Comparison of ENCODE assay signal across 17 mouse cellular contexts in the genomic region with DNA sequence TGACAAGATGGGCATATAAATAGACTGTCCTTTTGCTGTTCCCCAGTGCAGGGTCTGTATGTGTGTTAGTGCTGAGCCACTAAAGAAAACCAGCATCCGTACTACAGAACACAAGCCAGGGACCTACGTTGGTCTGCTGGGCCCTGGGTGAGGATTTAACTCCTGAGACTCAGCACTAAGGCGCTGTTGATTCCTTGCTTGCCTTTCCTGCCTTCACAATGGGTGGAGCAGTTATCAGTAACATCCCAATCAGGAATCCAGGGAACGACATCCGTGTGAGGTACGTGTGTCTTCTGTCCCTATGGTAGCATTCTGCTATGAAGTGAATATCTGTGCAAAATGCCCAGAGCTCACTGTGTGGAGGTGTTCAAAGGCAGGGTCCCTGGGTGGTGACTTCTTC. TPM values are rescaled to one million over a fixed set of nuclear protein-coding genes. Genes with fewer than 3 reads are reported as not detected.
DNase-seq lines count a peak whose midpoint lies in the region; ATAC-seq lines count a peak whose summit lies in the region.
"Had no signal": no experiment of that assay in that cellular context is flagged by ENCODE, and none has a peak within 500 bp of the region (broad histone marks: within the 10 kb centered on the region; RNA-seq: fewer than 3 reads in every experiment).

No protein-coding gene starts in this region.

- 0 out of 4 replicates have a peak overlapping the region, but pooled peaks of 1 of the 2 experiments have one; percentile 26 for H3K27ac ChIP-seq in heart, embryonic 14.5 days (replicated peaks in 1 of 2; ENCODE audit: control insufficient read depth in 1 of 2, insufficient read depth in 1 of 2, low read depth in 2 of 2, low read length in 2 of 2)
- no peak overlapping the region for H3K27ac ChIP-seq in heart, embryonic 11.5 days (ENCODE audit: low read depth, low read length)
- H3K27ac ChIP-seq in hindbrain, embryonic 10.5 days, result peak overlapping the region; percentile 18
- no peak overlapping the region for H3K27ac ChIP-seq in hindbrain, embryonic 12.5 days
- H3K27ac ChIP-seq in midbrain, embryonic 11.5 days (ENCODE audit: low read depth, low read length), result no peak overlapping the region
- no peak overlapping the region for H3K27ac ChIP-seq in midbrain, embryonic 14.5 days (replicated peaks; ENCODE audit: low read depth, low read length)

- no peak overlapping the region for H3K4me2 ChIP-seq in heart, embryonic 14.5 days (ENCODE audit: low read length)
- H3K4me2 ChIP-seq in heart, embryonic 11.5 days, result no peak overlapping the region
- no peak overlapping the region for H3K4me2 ChIP-seq in hindbrain, embryonic 12.5 days (replicated peaks)
- no peak overlapping the region for H3K4me2 ChIP-seq in midbrain, embryonic 11.5 days
- H3K4me2 ChIP-seq in midbrain, embryonic 14.5 days (ENCODE audit: low read length), result no peak overlapping the region

- peak overlapping the region; percentile 21; the same call in 1 of the 2 replicates for H3K9ac ChIP-seq in heart, embryonic 14.5 days (ENCODE audit: low read length)
- no peak overlapping the region for H3K9ac ChIP-seq in heart, embryonic 11.5 days (ENCODE audit: low read depth, low read length)
- H3K9ac ChIP-seq in hindbrain, embryonic 12.5 days, result no peak overlapping the region
- H3K9ac ChIP-seq in midbrain, embryonic 11.5 days (ENCODE audit: low read length), result no peak overlapping the region
- no peak overlapping the region for H3K9ac ChIP-seq in midbrain, embryonic 14.5 days (replicated peaks; ENCODE audit: low read length)
- H3K9ac ChIP-seq: forebrain, embryonic 15.5 days had no signal

- no peak for ATAC-seq in heart, embryonic 14.5 days (ENCODE audit: insufficient number of reproducible peaks, insufficient read depth, low FRiP score, low read depth)
- ATAC-seq in heart, embryonic 11.5 days (replicated peaks; ENCODE audit: insufficient number of reproducible peaks, low FRiP score, low TSS enrichment), result no peak
- no peak for ATAC-seq in hindbrain, embryonic 12.5 days (ENCODE audit: low FRiP score)
- ATAC-seq in midbrain, embryonic 11.5 days (ENCODE audit: low FRiP score), result no peak
- ATAC-seq in midbrain, embryonic 14.5 days (ENCODE audit: low FRiP score, low TSS enrichment), result no peak
- ATAC-seq: forebrain, embryonic 15.5 days had no signal

- no peaks in the 10 kb centered on the region for H3K27me3 ChIP-seq in heart, embryonic 14.5 days (ENCODE audit: control insufficient read depth, insufficient read depth, low read length)
- H3K27me3 ChIP-seq in heart, embryonic 11.5 days (ENCODE audit: control insufficient read depth, insufficient read depth, low read length), result no peaks in the 10 kb centered on the region
- H3K27me3 ChIP-seq in hindbrain, embryonic 10.5 days (ENCODE audit: insufficient read depth, poor library complexity, severe bottlenecking), result 0 out of 2 replicates have a peak, but pooled peaks cover 3% of the 10 kb centered on the region
- H3K27me3 ChIP-seq in hindbrain, embryonic 12.5 days, result no peaks in the 10 kb centered on the region
- H3K27me3 ChIP-seq in midbrain, embryonic 11.5 days (ENCODE audit: control insufficient read depth, insufficient read depth, low read length), result no peaks in the 10 kb centered on the region
- H3K27me3 ChIP-seq in midbrain, embryonic 14.5 days (ENCODE audit: control insufficient read depth, insufficient read depth, low read length), result no peaks in the 10 kb centered on the region
- H3K27me3 ChIP-seq: forebrain, embryonic 15.5 days had no signal

- no peak overlapping the region for H3K4me3 ChIP-seq in heart, embryonic 14.5 days (ENCODE audit: control insufficient read depth in 1 of 2, insufficient read depth in 1 of 2, low read depth in 1 of 2, low read length in 2 of 2)
- no peak overlapping the region for H3K4me3 ChIP-seq in heart, embryonic 11.5 days (ENCODE audit: low read depth, low read length)
- no peak overlapping the region for H3K4me3 ChIP-seq in hindbrain, embryonic 10.5 days
- no peak overlapping the region for H3K4me3 ChIP-seq in hindbrain, embryonic 12.5 days
- no peak overlapping the region for H3K4me3 ChIP-seq in midbrain, embryonic 11.5 days (ENCODE audit: low read depth, low read length)
- no peak overlapping the region for H3K4me3 ChIP-seq in midbrain, embryonic 14.5 days (replicated peaks; ENCODE audit: low read depth, low read length)
- H3K4me3 ChIP-seq: forebrain, embryonic 15.5 days had no signal

- 54% methylated on average over 6 of the region's 6 CpGs for WGBS in heart, embryonic 14.5 days
- 70% methylated on average over 6 of the region's 6 CpGs for WGBS in heart, embryonic 11.5 days (ENCODE audit: insufficient replicate concordance)
- WGBS in hindbrain, embryonic 10.5 days, result 91% methylated on average over 6 of the region's 6 CpGs
- WGBS in hindbrain, embryonic 12.5 days, result 92% methylated on average over 6 of the region's 6 CpGs
- 89% methylated on average over 6 of the region's 6 CpGs for WGBS in midbrain, embryonic 11.5 days
- WGBS in midbrain, embryonic 14.5 days, result 86% methylated on average over 6 of the region's 6 CpGs

- no peaks in the 10 kb centered on the region for H3K36me3 ChIP-seq in heart, embryonic 14.5 days (ENCODE audit: control insufficient read depth, insufficient read depth, low read length)
- H3K36me3 ChIP-seq in heart, embryonic 11.5 days (ENCODE audit: control insufficient read depth, insufficient read depth, low read length), result peaks cover 2% of the 10 kb centered on the region
- peaks cover 73% of the 10 kb centered on the region for H3K36me3 ChIP-seq in hindbrain, embryonic 10.5 days
- H3K36me3 ChIP-seq in hindbrain, embryonic 12.5 days, result peaks cover 13% of the 10 kb centered on the region
- no peaks in the 10 kb centered on the region; the same call in 1 of the 2 replicates for H3K36me3 ChIP-seq in midbrain, embryonic 11.5 days (ENCODE audit: control insufficient read depth, insufficient read depth, low read length)
- H3K36me3 ChIP-seq in midbrain, embryonic 14.5 days (ENCODE audit: control insufficient read depth, insufficient read depth, low read length), result peaks cover 3% of the 10 kb centered on the region; the same call in 1 of the 2 replicates

- peaks cover 28 to 55% of the 10 kb centered on the region in 2 experiments for H3K4me1 ChIP-seq in heart, embryonic 14.5 days (ENCODE audit: control insufficient read depth in 2 of 2, insufficient read depth in 2 of 2, low read length in 2 of 2)
- peaks cover 22% of the 10 kb centered on the region for H3K4me1 ChIP-seq in heart, embryonic 11.5 days (ENCODE audit: control insufficient read depth, insufficient read depth, low read length)
- H3K4me1 ChIP-seq in hindbrain, embryonic 10.5 days (replicated peaks), result peaks cover 72% of the 10 kb centered on the region
- H3K4me1 ChIP-seq in hindbrain, embryonic 12.5 days, result peaks cover 49% of the 10 kb centered on the region
- peaks cover 42% of the 10 kb centered on the region for H3K4me1 ChIP-seq in midbrain, embryonic 11.5 days (ENCODE audit: control insufficient read depth, insufficient read depth, low read length)
- H3K4me1 ChIP-seq in midbrain, embryonic 14.5 days (ENCODE audit: control insufficient read depth, insufficient read depth, low read length), result peaks cover 36% of the 10 kb centered on the region

- DNase-seq in hindbrain, embryonic 10.5 days (ENCODE audit: low spot score), result no peak
- peak; percentile 81 for DNase-seq in midbrain, embryonic 11.5 days (ENCODE audit: low spot score, missing footprints)
- no peak for DNase-seq in midbrain, embryonic 14.5 days
- DNase-seq: adrenal gland, adult 2 months; adrenal gland, postnatal 25 days; cerebellum, adult 18-20 months; cerebellum, adult 9-11 months; cerebellum, postnatal 36 days; gastrocnemius, postnatal 36 days; heart, adult 18-20 months; heart, postnatal 36 days; kidney, adult 11 months; kidney, adult 9 months had no signal

- no peaks in the 10 kb centered on the region for H3K9me3 ChIP-seq in heart, embryonic 14.5 days (ENCODE audit: control insufficient read depth, low read length)
- no peaks in the 10 kb centered on the region for H3K9me3 ChIP-seq in heart, embryonic 11.5 days (replicated peaks; ENCODE audit: control insufficient read depth, low read length)
- H3K9me3 ChIP-seq in hindbrain, embryonic 10.5 days, result peaks cover 5% of the 10 kb centered on the region; the same call in 1 of the 2 replicates
- H3K9me3 ChIP-seq in hindbrain, embryonic 12.5 days (replicated peaks), result no peaks in the 10 kb centered on the region
- H3K9me3 ChIP-seq in midbrain, embryonic 11.5 days (ENCODE audit: control insufficient read depth, low read length), result no peaks in the 10 kb centered on the region
- peaks cover 9% of the 10 kb centered on the region; the same call in 1 of the 2 replicates for H3K9me3 ChIP-seq in midbrain, embryonic 14.5 days (ENCODE audit: control insufficient read depth, low read length)

RNA-seq across cellular contexts. Expression of gene Spsb4, which starts 8.2 kb away (rescaled TPM):
- 41.9 and 46.3 TPM in 2 replicates for polyA plus RNA-seq in heart, embryonic 14.5 days (2014; fragmentation: Nextera tagmentation; extraction: Ambion mirVana)
- 42.0 and 48.3 TPM in 2 replicates for polyA plus RNA-seq in heart, embryonic 11.5 days (2014; fragmentation: Nextera tagmentation; extraction: Ambion mirVana)
- polyA plus RNA-seq in hindbrain, embryonic 10.5 days (2016; fragmentation: Nextera tagmentation; extraction: Ambion mirVana), result 159 and 169 TPM in 2 replicates
- 88.2 and 89.2 TPM in 2 replicates for polyA plus RNA-seq in hindbrain, embryonic 12.5 days (2016; fragmentation: Nextera tagmentation; extraction: Ambion mirVana)
- 107 and 115 TPM in 2 replicates for polyA plus RNA-seq in midbrain, embryonic 11.5 days (2014; fragmentation: Nextera tagmentation; extraction: Ambion mirVana)
- polyA plus RNA-seq in midbrain, embryonic 14.5 days (2014; fragmentation: Nextera tagmentation; extraction: Ambion mirVana), result 33.9 and 38.5 TPM in 2 replicates
